Mouse (Mus musculus): Measurements from ENCODE around the gene Uqcc1.
"Not testable (repeated sequence)": the region's sequence is repeated elsewhere in the genome, so short reads cannot be mapped to it uniquely, and the experiment has no call there.

Uqcc1 gene

GRCm38 (mm10) chr2:155852536-155852935 is 77.6 kb downstream of the Uqcc1 start:
- DNase-seq (ENCODE audit: low spot score): no peak

GRCm38 (mm10) chr2:155850120-155850519 is 80.0 kb downstream of the Uqcc1 start:
- no peak for DNase-seq (ENCODE audit: low spot score)

GRCm38 (mm10) chr2:155849464-155849863 is 80.6 kb downstream of the Uqcc1 start:
- DNase-seq (ENCODE audit: low spot score): no peak

GRCm38 (mm10) chr2:155848291-155848690 is 81.8 kb downstream of the Uqcc1 start:
- peak; percentile 93 for DNase-seq (ENCODE audit: low spot score)

- no peak for DNase-seq (ENCODE audit: low spot score)
Observed at GRCm38 (mm10) chr2:155846930-155847329, 83.2 kb downstream of the Uqcc1 start.

- no peak for DNase-seq (ENCODE audit: low spot score)
Observed at GRCm38 (mm10) chr2:155838961-155839360, 91.1 kb downstream of the Uqcc1 start.

GRCm38 (mm10) chr2:155837961-155838360 is 92.1 kb downstream of the Uqcc1 start:
- DNase-seq (ENCODE audit: low spot score): no peak

GRCm38 (mm10) chr2:155834732-155835131 is 95.4 kb downstream of the Uqcc1 start, which contains the start of gene Fam83c:
Fam83c (minus strand) TSS chr2:155834854.
- DNase-seq (ENCODE audit: low spot score): no peak

- not testable (repeated sequence) for DNase-seq (ENCODE audit: low spot score)
Observed at GRCm38 (mm10) chr2:155832087-155832486, 98.0 kb downstream of the Uqcc1 start.

GRCm38 (mm10) chr2:155831302-155831701 is 98.8 kb downstream of the Uqcc1 start:
- DNase-seq (ENCODE audit: low spot score): peak; percentile 55

- no peak for DNase-seq (ENCODE audit: low spot score)
Observed at GRCm38 (mm10) chr2:155830841-155831240, 99.3 kb downstream of the Uqcc1 start.

GRCm38 (mm10) chr2:155826630-155827424 is 103.3 kb downstream of the Uqcc1 start, which contains the start of gene Eif6:
Eif6 (minus strand) TSS chr2:155826925.
- DNase-seq (ENCODE audit: low spot score): peak; percentile 89

- no peak for DNase-seq (ENCODE audit: low spot score)
Observed at GRCm38 (mm10) chr2:155825904-155826629, 104.0 kb downstream of the Uqcc1 start.

GRCm38 (mm10) chr2:155823722-155824121 is 106.4 kb downstream of the Uqcc1 start:
- DNase-seq (ENCODE audit: low spot score): no peak

- no peak for DNase-seq (ENCODE audit: low spot score)
Observed at GRCm38 (mm10) chr2:155820779-155821178, 109.3 kb downstream of the Uqcc1 start.

- no peak for DNase-seq (ENCODE audit: low spot score)
Observed at GRCm38 (mm10) chr2:155819449-155820251, 110.5 kb downstream of the Uqcc1 start.

GRCm38 (mm10) chr2:155819392-155819448 is 110.9 kb downstream of the Uqcc1 start, which contains the start of gene BC029722:
BC029722 (minus strand) TSS chr2:155819426.
- no peak for DNase-seq (ENCODE audit: low spot score)

GRCm38 (mm10) chr2:155818596-155819391 is 111.3 kb downstream of the Uqcc1 start:
- peak; percentile 92 for DNase-seq (ENCODE audit: low spot score)

- DNase-seq (ENCODE audit: low spot score): no peak
Observed at GRCm38 (mm10) chr2:155817301-155818245, 112.5 kb downstream of the Uqcc1 start.

GRCm38 (mm10) chr2:155816179-155816578 is 113.9 kb downstream of the Uqcc1 start:
- DNase-seq (ENCODE audit: low spot score): no peak

GRCm38 (mm10) chr2:155814829-155815228 is 115.3 kb downstream of the Uqcc1 start:
- no peak for DNase-seq (ENCODE audit: low spot score)
